Mouse (Mus musculus) liver, embryonic 15.5 days (tissue): Measurements from ENCODE around the gene Vsx2. TPM values are rescaled to one million over a fixed set of nuclear protein-coding genes. Genes with fewer than 3 reads are reported as not detected.
"Not testable (repeated sequence)": the region's sequence is repeated elsewhere in the genome, so short reads cannot be mapped to it uniquely, and the experiment has no call there.

Experiments used
- ATAC-seq: fragments of 200-750 bp; cut with Nextera tagmentation; 2 replicates; pipeline ENCODE4 v1.8.0; 2017; ENCODE audit warnings: moderate number of reproducible peaks, mild to moderate bottlenecking, moderate library complexity; ENCODE audit not compliant: insufficient read depth
- H3K27ac ChIP-seq: fragments of 300-500 bp; sonication (generic); replicated peaks from 2 replicates; pipeline ENCODE4 v1.5.1; 2015; ENCODE audit warnings: mild to moderate bottlenecking, inconsistent platforms
- H3K27me3 ChIP-seq: fragments of 300-500 bp; sonication (generic); 2 replicates; pipeline ENCODE4 v1.6.1; 2015; ENCODE audit warnings: mild to moderate bottlenecking, inconsistent platforms
- H3K36me3 ChIP-seq: fragments of 300-500 bp; sonication (generic); replicated peaks from 2 replicates; pipeline ENCODE4 v1.6.1; 2015; ENCODE audit warnings: moderate library complexity, mild to moderate bottlenecking, inconsistent platforms
- H3K4me1 ChIP-seq: fragments of 300-500 bp; sonication (generic); replicated peaks from 2 replicates; pipeline ENCODE4 v1.6.1; 2015; ENCODE audit warnings: inconsistent platforms
- H3K4me2 ChIP-seq: fragments of 300-500 bp; sonication (generic); 2 replicates; pipeline ENCODE4 v1.6.1; 2015; ENCODE audit warnings: moderate library complexity, mild to moderate bottlenecking, inconsistent platforms
- H3K4me3 ChIP-seq: fragments of 300-500 bp; sonication (generic); replicated peaks from 2 replicates; pipeline ENCODE4 v1.5.1; 2015; ENCODE audit warnings: mild to moderate bottlenecking, inconsistent platforms
- H3K9ac ChIP-seq: fragments of 300-500 bp; sonication (generic); 2 replicates; pipeline ENCODE4 v1.6.1; 2015; ENCODE audit warnings: moderate library complexity, mild to moderate bottlenecking, inconsistent platforms
- H3K9me3 ChIP-seq: fragments of 300-500 bp; sonication (generic); replicated peaks from 2 replicates; pipeline ENCODE4 v1.6.1; 2016; ENCODE audit warnings: inconsistent platforms
- WGBS: fragments of 180-500 bp; shearing (Covaris S2); methylation state at CpG from one replicate; pipeline ENCODE4 v1.1.7; 2015; ENCODE audit warnings: mixed read lengths; ENCODE audit not compliant: insufficient replicate concordance; 5-methylcytosine and 5-hydroxymethylcytosine counted together
- polyA plus RNA-seq: library from polyadenylated mRNA; unstranded; fragments of >200 nt; fragmentation: Nextera tagmentation; extraction: Ambion mirVana; gene quantifications from 2 replicates; pipeline ENCODE4 v1.2.1, GENCODE M21; 2015

Vsx2 gene
- polyA plus RNA-seq, result not detected in 2 replicates

- Histone ChIP-seq H3K4me3 (no peak within 1 kb of the TSS), H3K36me3 (no peaks in the 10 kb centered on the region), H3K9me3 (no peaks in the 10 kb centered on the region), H3K9ac (no peak within 1 kb of the TSS), H3K4me1 (no peaks in the 10 kb centered on the region), H3K27ac (no peak within 1 kb of the TSS), H3K4me2 (no peak within 1 kb of the TSS), H3K27me3 (peaks cover 85% of the 10 kb centered on the region)
- no peak for ATAC-seq
- WGBS, result 4% methylated on average over 25 of the region's 25 CpGs
These were observed at the start of gene Vsx2 for GRCm38 (mm10) chr12:84569336-84569970. TSS of gene Vsx2 (plus strand) at chr12:84569762.

GRCm38 (mm10) chr12:84523728-84524127 lies 45.8 kb upstream of the Vsx2 start:
- Histone ChIP-seq H3K27me3 (no peaks in the 10 kb centered on the region), H3K27ac (no peak overlapping the region), H3K4me2 (no peak overlapping the region), H3K9ac (no peak overlapping the region), H3K36me3 (0 out of 2 replicates have a peak, but pooled peaks cover 6% of the 10 kb centered on the region), H3K4me3 (no peak overlapping the region), H3K4me1 (no peaks in the 10 kb centered on the region; the same call in 1 of the 2 replicates), H3K9me3 (no peaks in the 10 kb centered on the region)
- no peak for ATAC-seq
- WGBS, result 67% methylated on average over 3 of the region's 3 CpGs

GRCm38 (mm10) chr12:84524147-84525050 lies 45.2 kb upstream of the Vsx2 start:
- Histone ChIP-seq H3K4me2 (no peak overlapping the region), H3K9me3 (no peaks in the 10 kb centered on the region), H3K36me3 (0 out of 2 replicates have a peak, but pooled peaks cover 6% of the 10 kb centered on the region), H3K4me1 (no peaks in the 10 kb centered on the region; the same call in 1 of the 2 replicates), H3K9ac (no peak overlapping the region), H3K27ac (no peak overlapping the region), H3K27me3 (no peaks in the 10 kb centered on the region), H3K4me3 (no peak overlapping the region)
- WGBS, result 73% methylated on average over 11 of the region's 11 CpGs
- no peak for ATAC-seq

- Histone ChIP-seq H3K9ac (no peak overlapping the region), H3K4me3 (no peak overlapping the region), H3K4me1 (no peaks in the 10 kb centered on the region; the same call in 1 of the 2 replicates), H3K27ac (no peak overlapping the region), H3K9me3 (no peaks in the 10 kb centered on the region), H3K4me2 (no peak overlapping the region), H3K27me3 (no peaks in the 10 kb centered on the region), H3K36me3 (0 out of 2 replicates have a peak, but pooled peaks cover 6% of the 10 kb centered on the region)
- ATAC-seq, result no peak
- 79% methylated on average over 12 of the region's 12 CpGs for WGBS
These were observed 44.1 kb upstream of the Vsx2 start for GRCm38 (mm10) chr12:84525422-84525821.

GRCm38 (mm10) chr12:84530426-84530825 lies 39.1 kb upstream of the Vsx2 start:
- ATAC-seq, result no peak
- H3K4me1 ChIP-seq, result no peaks in the 10 kb centered on the region; the same call in 1 of the 2 replicates
- WGBS, result 51% methylated on average over 5 of the region's 5 CpGs
- H3K27me3 ChIP-seq, result no peaks in the 10 kb centered on the region
- H3K4me3 ChIP-seq, result no peak overlapping the region
- no peak overlapping the region for H3K27ac ChIP-seq
- no peak overlapping the region for H3K4me2 ChIP-seq
- no peak overlapping the region for H3K9ac ChIP-seq
- H3K36me3 ChIP-seq, result peaks cover 29% of the 10 kb centered on the region
- no peaks in the 10 kb centered on the region for H3K9me3 ChIP-seq

- ATAC-seq, result no peak
- peaks cover 26% of the 10 kb centered on the region for H3K36me3 ChIP-seq
- no peak overlapping the region for H3K27ac ChIP-seq
- no peak overlapping the region for H3K4me2 ChIP-seq
- H3K4me1 ChIP-seq, result no peaks in the 10 kb centered on the region; the same call in 1 of the 2 replicates
- no peak overlapping the region for H3K9ac ChIP-seq
- H3K4me3 ChIP-seq, result no peak overlapping the region
- H3K9me3 ChIP-seq, result no peaks in the 10 kb centered on the region
- no peaks in the 10 kb centered on the region for H3K27me3 ChIP-seq
- 74% methylated on average over 13 of the region's 13 CpGs for WGBS
These were observed 37.4 kb upstream of the Vsx2 start for GRCm38 (mm10) chr12:84531906-84532829.

- H3K4me1 ChIP-seq, result no peaks in the 10 kb centered on the region; the same call in 1 of the 2 replicates
- ATAC-seq, result no peak
- no peaks in the 10 kb centered on the region for H3K9me3 ChIP-seq
- no peak overlapping the region for H3K27ac ChIP-seq
- H3K36me3 ChIP-seq, result peaks cover 26% of the 10 kb centered on the region
- WGBS, result 86% methylated on average over 8 of the region's 8 CpGs
- no peak overlapping the region for H3K9ac ChIP-seq
- H3K27me3 ChIP-seq, result no peaks in the 10 kb centered on the region
- no peak overlapping the region for H3K4me2 ChIP-seq
- no peak overlapping the region for H3K4me3 ChIP-seq
These were observed 36.7 kb upstream of the Vsx2 start for GRCm38 (mm10) chr12:84532830-84533199.

GRCm38 (mm10) chr12:84533706-84534486 lies 35.7 kb upstream of the Vsx2 start:
- WGBS, result 73% methylated on average over 7 of the region's 7 CpGs
- H3K36me3 ChIP-seq, result peaks cover 26% of the 10 kb centered on the region
- no peak for ATAC-seq
- H3K27ac ChIP-seq, result no peak overlapping the region
- no peaks in the 10 kb centered on the region for H3K9me3 ChIP-seq
- H3K4me2 ChIP-seq, result no peak overlapping the region
- H3K9ac ChIP-seq, result no peak overlapping the region
- H3K4me1 ChIP-seq, result no peaks in the 10 kb centered on the region; the same call in 1 of the 2 replicates
- H3K4me3 ChIP-seq, result no peak overlapping the region
- no peaks in the 10 kb centered on the region for H3K27me3 ChIP-seq

- not testable (repeated sequence) for H3K36me3 ChIP-seq, H3K27me3 ChIP-seq, H3K27ac ChIP-seq, H3K4me2 ChIP-seq, H3K9ac ChIP-seq, ATAC-seq, H3K4me1 ChIP-seq, H3K4me3 ChIP-seq, H3K9me3 ChIP-seq
- 85% methylated on average over 3 of the region's 3 CpGs for WGBS
These were observed 30.0 kb upstream of the Vsx2 start for GRCm38 (mm10) chr12:84539537-84539936.

GRCm38 (mm10) chr12:84541391-84541958 lies 28.1 kb upstream of the Vsx2 start:
- H3K4me1 ChIP-seq, result no peaks in the 10 kb centered on the region
- H3K4me2 ChIP-seq, result no peak overlapping the region
- ATAC-seq, result no peak
- no peaks in the 10 kb centered on the region for H3K36me3 ChIP-seq
- H3K27me3 ChIP-seq, result no peaks in the 10 kb centered on the region
- H3K9ac ChIP-seq, result no peak overlapping the region
- no peak overlapping the region for H3K27ac ChIP-seq
- H3K4me3 ChIP-seq, result no peak overlapping the region
- no peaks in the 10 kb centered on the region for H3K9me3 ChIP-seq
- WGBS, result 72% methylated on average over 11 of the region's 11 CpGs
